Mouse (Mus musculus) bone marrow macrophage, adult 2 months (primary cell): ENCODE results near the gene Wdfy1.

ENCODE experiments used
- CTCF ChIP-seq: IDR thresholded peaks from 2 replicates; pipeline ENCODE4 v1.5.1; 2012; ENCODE audit warnings: low read depth, mild to moderate bottlenecking, low read length, moderate library complexity
- POLR2A ChIP-seq: IDR thresholded peaks from 2 replicates; pipeline ENCODE4 v1.6.1; 2012; ENCODE audit warnings: mild to moderate bottlenecking, low read depth, low read length, borderline replicate concordance

- TF ChIP-seq CTCF: no peak
- TF ChIP-seq POLR2A: no peak
Observed at GRCm38 (mm10) chr1:79710678-79711077, 65.3 kb downstream of the Wdfy1 start.
